Mouse (Mus musculus) brain, embryonic 14.5 days (tissue): ENCODE results near the gene Helq. TPM values are rescaled to one million over a fixed set of nuclear protein-coding genes. Genes with fewer than 3 reads are reported as not detected.
A peak's percentile ranks its signal among the peaks of the same experiment; 100 is the strongest.

ENCODE experiments used
- DNase-seq: peaks from one replicate; pipeline ENCODE4 v3.0.0-alpha.2; 2011; ENCODE audit warnings: low read depth
- CTCF ChIP-seq: fragments of 200-500 bp; IDR thresholded peaks from 2 replicates; pipeline ENCODE4 v1.5.1; 2012; ENCODE audit warnings: inconsistent platforms, mild to moderate bottlenecking, moderate library complexity, borderline replicate concordance; ENCODE audit not compliant: insufficient read depth, insufficient read length; ENCODE audit errors: extremely low read depth
- POLR2A ChIP-seq: fragments of 200-500 bp; IDR thresholded peaks from 2 replicates; pipeline ENCODE4 v1.6.1; 2012; ENCODE audit warnings: mild to moderate bottlenecking, inconsistent platforms, borderline replicate concordance; ENCODE audit not compliant: poor library complexity, insufficient read depth, insufficient read length, severe bottlenecking; ENCODE audit errors: extremely low read depth
- polyA plus RNA-seq: library from polyadenylated mRNA; depleted of rRNA; stranded (reverse); fragments of >200 nt; gene quantifications from 2 replicates; pipeline ENCODE4 v1.2.3, GENCODE M21; 2012

Gene Helq
- polyA plus RNA-seq, 1 experiment: 31.6 TPM

- no peak for TF ChIP-seq CTCF
- TF ChIP-seq POLR2A: no peak
- no peak for DNase-seq
Observed at GRCm38 (mm10) chr5:100826531-100826930, 28.1 kb upstream of the Helq start.

DNA sequence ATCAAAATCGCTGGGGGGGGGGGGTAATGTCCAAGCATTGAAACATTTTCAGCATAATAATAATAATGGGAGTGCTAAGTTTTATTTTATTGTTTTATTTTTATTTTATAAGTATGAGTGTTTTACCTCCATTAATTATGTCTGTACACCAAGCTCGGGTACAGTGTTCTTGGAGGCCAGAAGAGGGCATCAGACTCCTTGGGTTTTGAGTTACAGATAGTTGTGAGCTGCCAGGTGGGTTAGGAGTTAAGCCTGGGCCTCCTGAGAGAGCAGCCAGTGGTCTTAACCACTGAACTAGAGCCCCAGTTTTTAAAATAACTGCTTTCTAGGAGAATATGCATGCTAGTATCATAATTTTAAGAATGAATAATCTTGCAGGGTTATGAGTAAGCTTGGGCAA lies 27.6 kb upstream of the Helq start:
- TF ChIP-seq CTCF: peak; percentile 49; the same call in 1 of the 2 replicates
- no peak for TF ChIP-seq POLR2A

GRCm38 (mm10) chr5:100822826-100823225 lies 24.4 kb upstream of the Helq start:
- TF ChIP-seq CTCF (no peak), POLR2A (no peak)
- no peak for DNase-seq

More for the DNA sequence above, 27.6 kb upstream of the Helq start:
- peak; percentile 43 for DNase-seq

GRCm38 (mm10) chr5:100821375-100821774 lies 23.0 kb upstream of the Helq start:
- TF ChIP-seq CTCF (no peak), POLR2A (no peak)
- DNase-seq: no peak

- peak; percentile 94 for DNase-seq
- TF ChIP-seq POLR2A (peak; percentile 81; the same call in 1 of the 2 replicates), CTCF (peak; percentile 7; the same call in 1 of the 2 replicates)
Observed at GRCm38 (mm10) chr5:100820483-100821184, 22.2 kb upstream of the Helq start, which contains the start of gene Abraxas1. TSS of gene Abraxas1 (minus strand) at chr5:100820965.

DNA sequence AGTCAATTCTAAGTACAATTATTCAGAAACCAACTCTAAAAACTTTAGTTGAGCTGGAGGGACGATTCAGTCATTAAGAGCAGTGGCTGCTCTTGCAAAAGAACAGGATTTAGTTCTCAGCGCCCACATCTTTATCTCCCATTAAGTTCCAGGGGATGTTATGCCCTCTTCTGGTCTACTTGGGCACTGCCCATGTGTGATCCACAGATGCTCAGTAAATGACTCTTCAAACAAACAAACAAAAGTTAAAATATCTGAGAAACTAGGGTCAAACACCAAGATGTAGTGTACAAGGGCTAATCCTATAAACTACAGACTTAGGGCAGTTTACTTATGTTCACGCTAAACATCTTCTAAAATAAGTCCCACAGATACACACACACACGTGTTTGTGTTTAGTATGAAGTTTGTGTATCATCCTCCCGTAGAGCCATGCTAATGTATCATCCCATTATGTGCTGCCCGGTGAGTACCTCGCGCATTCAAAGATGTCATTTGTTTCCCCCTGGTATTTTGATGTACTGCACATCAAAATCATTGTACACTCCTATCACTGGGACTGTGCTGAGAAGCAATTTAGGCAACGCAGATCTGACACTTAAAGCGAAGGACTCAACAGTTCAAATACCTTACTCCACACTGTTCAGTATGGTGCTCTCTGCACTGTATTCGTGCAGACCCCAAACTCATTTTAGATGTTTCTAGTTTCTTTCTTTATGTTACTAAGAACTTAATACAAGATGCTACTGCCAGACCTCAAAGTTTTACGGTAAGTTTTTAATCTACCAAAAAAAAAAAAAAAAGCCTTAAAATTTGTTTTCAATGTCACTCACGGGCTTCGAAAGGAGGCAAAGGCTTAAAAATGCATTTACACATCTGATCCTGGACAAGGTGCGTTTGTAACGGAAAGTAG lies 21.4 kb upstream of the Helq start:
- TF ChIP-seq POLR2A (no peak), CTCF (peak; percentile 32; the same call in 1 of the 2 replicates)
- DNase-seq: peak; percentile 28

DNA sequence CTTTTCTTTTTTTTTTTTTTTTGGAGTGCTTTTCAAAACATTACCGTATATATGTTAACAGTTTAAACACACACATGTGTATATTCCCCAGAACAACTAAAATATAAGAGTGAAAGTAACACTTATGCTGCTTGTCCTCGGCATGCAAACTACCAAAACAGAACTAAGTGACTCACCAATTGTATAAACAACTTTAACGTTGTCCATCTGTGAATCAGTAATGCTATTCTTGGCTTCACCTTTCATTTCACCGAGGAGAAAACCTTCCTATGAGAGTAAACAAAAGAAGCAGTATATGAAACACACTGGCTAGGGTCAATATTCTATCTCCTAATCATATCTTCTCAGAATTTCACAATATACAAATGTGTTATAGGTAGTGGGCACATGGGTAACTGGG lies 19.9 kb upstream of the Helq start:
- no peak for TF ChIP-seq POLR2A
- no peak for TF ChIP-seq CTCF
- DNase-seq: no peak

DNA sequence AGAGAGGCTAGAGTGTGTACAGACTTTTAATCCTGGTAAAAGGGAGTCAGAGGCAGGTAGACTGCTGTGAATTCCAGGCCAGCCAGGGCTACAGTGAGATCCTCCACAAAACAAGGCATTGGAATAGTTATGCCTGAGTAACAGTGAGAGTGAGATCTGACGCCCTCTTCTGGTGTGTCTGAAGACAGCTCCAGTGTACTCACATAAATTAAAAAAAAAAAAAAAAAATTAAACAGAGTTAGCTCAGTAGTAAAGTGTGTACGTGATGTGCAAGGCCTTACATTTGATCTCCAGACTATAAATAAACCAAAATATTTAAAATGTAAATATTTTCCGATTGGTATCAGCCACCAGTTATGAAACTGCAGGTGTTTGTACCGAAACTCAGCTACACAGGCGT lies 4.3 kb downstream of the Helq start:
- DNase-seq: no peak
- no peak for TF ChIP-seq CTCF
- TF ChIP-seq POLR2A: no peak

- TF ChIP-seq POLR2A: no peak
- no peak for TF ChIP-seq CTCF
- DNase-seq: no peak
Observed at GRCm38 (mm10) chr5:100792261-100792660, 6.1 kb downstream of the Helq start.

GRCm38 (mm10) chr5:100787527-100787926 lies 10.9 kb downstream of the Helq start:
- no peak for TF ChIP-seq CTCF
- TF ChIP-seq POLR2A: no peak
- DNase-seq: no peak

GRCm38 (mm10) chr5:100779002-100779401 lies 19.4 kb downstream of the Helq start:
- TF ChIP-seq CTCF (no peak), POLR2A (no peak)
- DNase-seq: no peak
